Mouse (Mus musculus) T-helper 17 cell (primary cell): ENCODE measurements around the gene Plekhg3.

Experiments used
- in situ Hi-C, 2 experiments: fragments of 300-600 bp; cut with MboI, MseI; formaldehyde crosslinking; loops; 1 replicate in 1 of 2; 2 replicates in 1 of 2; pipeline ENCODE4 v1.15.1; 2025; ENCODE audit warnings: high pct_unique_total_duplicates in 2 of 2

Plekhg3 gene

GRCm38 (mm10) chr12:76524915-76525314 is 5.8 kb upstream of the Plekhg3 start:
- in situ Hi-C loops = no loop called here

GRCm38 (mm10) chr12:76527245-76527881 is 3.3 kb upstream of the Plekhg3 start:
- in situ Hi-C loops = no loop called here

DNA sequence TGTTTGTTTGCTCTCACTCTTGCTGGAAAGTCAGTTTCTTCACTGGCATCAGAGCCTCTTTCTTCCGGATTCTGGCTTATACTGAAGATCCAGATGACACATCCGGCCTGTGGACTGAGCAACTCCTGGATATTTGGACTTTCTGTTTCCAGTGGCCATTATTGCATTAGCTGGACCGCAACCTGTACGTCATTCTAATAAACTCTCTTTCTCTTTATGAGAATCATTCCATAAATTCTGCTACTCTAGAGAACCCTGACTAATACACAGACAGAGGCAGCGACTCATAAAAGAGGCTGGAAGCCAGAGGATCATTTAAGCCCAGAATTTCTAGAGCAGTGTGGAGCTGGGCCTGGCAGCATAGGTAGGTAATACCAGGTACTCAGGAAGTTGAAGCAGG is 1.9 kb upstream of the Plekhg3 start:
- in situ Hi-C loops = no loop called here

DNA sequence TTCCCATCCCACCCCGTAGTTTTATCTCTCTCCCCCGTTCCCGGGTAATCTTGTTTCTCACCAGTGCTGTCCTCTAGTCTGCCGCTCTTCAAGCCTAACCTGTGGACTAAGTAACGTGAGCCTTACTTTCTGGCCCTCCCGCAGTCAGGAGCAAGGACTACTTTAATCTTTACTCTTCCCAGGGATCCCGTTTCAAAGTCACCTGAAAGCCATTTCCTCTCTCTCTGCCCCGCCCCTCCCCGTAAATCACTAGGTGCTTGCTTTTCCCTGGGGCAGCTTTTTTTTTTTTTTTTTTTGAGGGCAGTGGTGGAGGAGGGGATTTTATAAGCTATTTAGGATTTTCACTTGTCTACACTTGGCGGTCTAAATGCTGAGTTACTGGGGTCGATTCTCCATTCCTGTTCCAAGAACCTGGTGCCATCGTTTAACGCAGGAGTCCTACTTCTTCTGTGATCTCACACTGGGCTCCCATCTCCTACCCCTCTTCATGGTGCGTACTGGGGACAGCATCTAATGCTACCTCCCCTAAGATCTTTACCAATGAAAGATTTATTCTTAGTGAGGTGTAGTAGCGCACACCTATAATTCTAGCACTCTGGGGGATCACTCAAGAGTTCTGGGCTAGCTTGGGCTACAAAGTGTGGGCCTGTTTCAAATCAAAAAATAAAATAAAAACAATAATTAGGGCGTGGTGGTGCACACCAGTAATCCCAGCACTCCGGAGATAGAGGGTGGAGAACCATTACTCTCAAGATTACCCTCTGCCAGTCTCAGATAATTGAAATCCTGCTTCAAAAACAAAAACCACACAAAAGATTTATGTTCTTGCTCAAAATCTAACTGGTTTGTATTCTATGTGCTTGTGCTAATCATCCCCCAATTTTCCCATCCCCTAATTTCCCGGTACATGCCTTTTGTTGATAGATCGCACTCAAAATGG is 1.6 kb downstream of the Plekhg3 start:
- in situ Hi-C loops = no loop called here

GRCm38 (mm10) chr12:76532926-76533376 is 2.3 kb downstream of the Plekhg3 start:
- in situ Hi-C loops = no loop called here

DNA sequence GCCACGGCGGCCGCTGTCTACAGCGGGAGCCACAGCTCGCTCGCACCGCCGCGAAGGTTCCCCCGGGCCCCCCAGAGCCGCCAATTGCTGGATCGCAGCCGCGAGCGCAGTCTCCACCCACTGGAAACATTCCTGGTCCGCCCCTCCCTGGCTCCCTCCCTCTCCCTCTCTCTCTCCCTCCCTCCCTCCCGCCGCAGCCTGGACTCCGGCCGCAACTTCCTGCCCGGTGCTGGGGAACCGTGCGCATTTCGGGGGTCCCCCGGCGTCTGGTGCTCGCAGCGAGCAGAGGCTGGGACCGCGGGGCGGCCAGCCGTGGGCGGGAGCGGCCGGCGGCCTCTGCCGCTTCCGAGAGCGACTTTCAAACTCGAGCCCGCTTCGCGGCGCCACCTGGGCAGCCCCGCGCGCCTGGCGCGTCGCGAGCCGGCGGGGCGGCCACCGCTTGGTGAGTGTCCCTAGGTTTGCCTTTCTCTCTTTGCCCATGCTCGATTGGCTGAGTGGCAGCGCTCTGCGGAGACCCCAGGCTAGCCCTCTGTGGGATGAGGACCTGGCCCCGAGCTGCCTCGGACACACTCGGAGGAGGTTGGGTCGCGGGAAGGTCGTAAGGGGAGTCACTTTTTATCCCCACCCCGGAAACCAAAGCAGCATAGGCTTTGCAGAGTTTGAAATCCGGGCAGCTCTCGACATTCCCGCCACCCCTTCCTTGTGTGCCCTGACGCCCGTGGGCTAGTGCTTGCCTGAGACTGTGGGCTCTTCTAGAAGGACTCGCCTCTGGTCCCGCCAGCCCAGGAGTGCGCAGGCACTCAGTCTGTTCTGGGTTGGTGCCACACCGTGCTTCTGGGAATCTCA is 2.9 kb downstream of the Plekhg3 start:
- in situ Hi-C loops = no loop called here

GRCm38 (mm10) chr12:76534233-76534632 is 3.5 kb downstream of the Plekhg3 start:
- in situ Hi-C loops = no loop called here

- in situ Hi-C loops = no loop called here
Observed at GRCm38 (mm10) chr12:76534641-76535283, 4.1 kb downstream of the Plekhg3 start.

DNA sequence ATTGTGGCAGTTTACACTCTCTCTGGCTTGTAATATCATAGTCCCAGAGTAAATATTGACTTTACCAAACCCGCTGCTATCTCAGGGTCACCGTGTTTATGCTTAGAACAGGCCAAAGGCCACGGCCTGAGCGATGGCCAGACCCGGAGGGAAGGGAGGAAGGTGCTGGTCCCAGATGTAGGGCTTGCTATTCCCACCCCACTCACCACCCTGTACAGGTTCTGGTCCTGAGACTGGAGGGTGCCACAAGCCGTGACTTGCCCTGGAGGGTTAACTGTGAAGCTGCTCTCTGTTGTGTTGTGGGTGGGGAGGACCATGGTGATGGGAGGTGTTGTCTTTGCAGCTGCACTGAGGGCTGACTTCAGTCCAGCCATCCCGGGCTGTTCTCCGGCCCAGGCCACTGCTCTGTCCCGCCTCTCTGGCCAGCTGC is 4.8 kb downstream of the Plekhg3 start:
- in situ Hi-C loops = no loop called here

GRCm38 (mm10) chr12:76536591-76537153 is 6.0 kb downstream of the Plekhg3 start:
- in situ Hi-C loops = no loop called here

DNA sequence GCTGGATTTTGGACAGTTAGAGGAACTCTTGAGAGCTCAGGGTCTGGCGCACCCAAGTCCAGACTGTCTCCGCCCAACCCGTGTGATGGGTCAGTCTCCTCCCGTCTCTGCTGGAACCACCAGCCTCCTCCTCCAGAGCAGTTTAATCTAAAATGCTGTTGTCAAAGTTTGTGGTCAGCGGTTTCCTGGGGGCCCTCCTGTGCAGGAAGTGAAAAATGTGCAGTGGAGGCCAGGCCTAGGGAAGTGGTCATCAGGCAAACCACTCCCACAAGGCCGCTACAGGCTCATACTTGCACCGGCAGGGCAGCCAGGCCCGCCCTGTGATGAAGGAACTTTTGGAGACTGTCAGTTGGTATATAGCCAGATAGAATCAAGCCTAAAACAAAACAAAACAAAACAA is 6.7 kb downstream of the Plekhg3 start:
- in situ Hi-C loops = no loop called here

GRCm38 (mm10) chr12:76540169-76540568 is 9.5 kb downstream of the Plekhg3 start:
- in situ Hi-C loops = no loop called here

DNA sequence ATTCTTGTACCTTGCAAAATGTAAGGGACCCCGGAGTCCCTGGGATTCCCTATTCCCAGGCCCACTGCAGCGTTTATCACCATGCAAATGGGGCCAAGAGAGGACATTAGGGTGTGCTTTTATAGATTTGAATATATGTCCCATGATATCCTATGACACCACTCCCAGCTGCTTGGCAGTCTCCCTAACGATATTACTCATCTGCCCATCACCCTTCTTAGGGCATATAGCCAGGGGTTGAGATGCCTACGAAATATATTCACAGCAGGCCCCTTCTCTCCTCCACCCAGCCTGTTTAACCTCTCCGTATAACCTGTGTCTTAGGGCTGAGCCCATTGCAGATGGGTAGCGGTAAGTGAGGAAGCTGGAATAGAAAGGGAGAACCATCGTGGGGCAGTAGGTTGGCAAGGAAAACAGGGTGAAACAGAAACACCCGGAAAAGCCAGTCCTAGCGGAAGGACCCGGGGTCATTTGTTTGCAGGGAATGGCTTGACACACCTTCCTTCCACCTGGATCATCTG is 10.1 kb downstream of the Plekhg3 start:
- in situ Hi-C loops = no loop called here

- in situ Hi-C loops = no loop called here
Observed at GRCm38 (mm10) chr12:76541475-76541874, 10.8 kb downstream of the Plekhg3 start.

- in situ Hi-C loops = no loop called here
Observed at GRCm38 (mm10) chr12:76541879-76542278, 11.2 kb downstream of the Plekhg3 start.

DNA sequence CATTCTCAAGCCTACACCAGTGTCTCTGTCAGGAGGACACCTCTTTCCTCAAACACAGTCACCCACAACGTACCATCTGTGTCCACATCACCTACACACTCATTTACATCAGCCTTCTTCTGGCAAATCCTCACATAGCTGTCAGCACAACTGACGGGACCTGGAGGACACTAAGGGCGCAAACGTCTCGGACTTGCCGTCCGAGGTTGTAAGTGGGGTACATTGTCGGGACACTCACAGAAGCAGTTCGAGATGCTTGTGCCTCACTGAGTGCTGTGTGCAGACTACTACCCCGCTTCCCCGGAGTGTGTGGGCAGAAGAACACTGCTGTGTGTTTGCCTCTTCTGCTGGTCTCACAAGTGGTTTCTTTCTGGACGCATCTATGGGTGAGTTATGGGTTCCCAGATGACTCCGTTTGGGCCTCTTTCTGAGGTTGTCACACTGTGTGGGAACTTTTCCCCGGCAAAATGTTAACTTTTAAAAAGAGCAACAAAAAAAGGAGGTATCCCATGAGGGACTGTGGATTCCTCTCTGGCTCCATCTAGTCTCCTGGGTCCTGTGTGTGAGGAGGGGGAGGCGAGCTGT is 15.2 kb downstream of the Plekhg3 start:
- in situ Hi-C loops = no loop called here

DNA sequence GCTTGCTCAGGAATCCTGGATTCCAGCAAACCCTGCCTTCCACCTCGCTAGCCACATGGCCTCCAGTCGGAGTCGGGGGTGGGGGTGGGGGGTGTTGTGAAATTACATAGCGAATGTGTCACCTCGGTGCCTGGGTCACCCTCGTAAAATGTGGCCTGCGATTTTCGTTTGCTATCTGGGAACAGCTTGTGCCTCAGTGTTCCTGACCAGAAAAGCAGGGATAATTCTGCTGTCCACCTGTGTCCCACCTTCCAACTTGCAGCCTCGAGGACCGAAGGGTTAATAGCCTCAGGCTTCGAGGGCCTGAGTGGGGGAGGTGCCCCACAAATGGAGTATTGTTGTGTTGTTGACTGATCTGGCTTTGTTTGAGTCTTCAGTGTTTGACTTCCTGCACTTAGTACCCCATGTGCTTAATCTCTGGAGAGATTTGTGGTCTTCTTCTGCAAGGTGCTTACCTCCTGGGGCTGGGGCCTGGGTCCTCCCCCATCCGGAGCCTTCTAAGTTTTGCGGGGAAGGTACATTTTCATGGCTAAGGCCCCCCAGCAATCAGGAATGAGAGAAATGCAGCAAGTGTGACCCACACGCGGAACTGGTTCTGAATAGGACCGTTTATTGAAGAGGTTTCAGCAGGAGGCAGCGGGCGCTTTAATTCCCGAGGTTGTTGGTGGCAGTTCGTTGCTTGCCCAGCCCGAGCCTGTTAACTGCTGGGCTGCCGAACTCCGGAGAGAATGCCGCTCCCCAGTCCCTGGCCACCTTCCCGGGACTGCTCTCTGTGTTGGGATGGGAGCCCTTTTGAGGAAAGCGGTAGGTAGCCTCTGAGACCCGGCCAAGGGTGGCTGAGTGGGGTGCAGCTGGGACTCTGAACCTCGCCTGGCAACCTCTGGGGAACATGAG is 15.9 kb downstream of the Plekhg3 start:
- in situ Hi-C loops = no loop called here

DNA sequence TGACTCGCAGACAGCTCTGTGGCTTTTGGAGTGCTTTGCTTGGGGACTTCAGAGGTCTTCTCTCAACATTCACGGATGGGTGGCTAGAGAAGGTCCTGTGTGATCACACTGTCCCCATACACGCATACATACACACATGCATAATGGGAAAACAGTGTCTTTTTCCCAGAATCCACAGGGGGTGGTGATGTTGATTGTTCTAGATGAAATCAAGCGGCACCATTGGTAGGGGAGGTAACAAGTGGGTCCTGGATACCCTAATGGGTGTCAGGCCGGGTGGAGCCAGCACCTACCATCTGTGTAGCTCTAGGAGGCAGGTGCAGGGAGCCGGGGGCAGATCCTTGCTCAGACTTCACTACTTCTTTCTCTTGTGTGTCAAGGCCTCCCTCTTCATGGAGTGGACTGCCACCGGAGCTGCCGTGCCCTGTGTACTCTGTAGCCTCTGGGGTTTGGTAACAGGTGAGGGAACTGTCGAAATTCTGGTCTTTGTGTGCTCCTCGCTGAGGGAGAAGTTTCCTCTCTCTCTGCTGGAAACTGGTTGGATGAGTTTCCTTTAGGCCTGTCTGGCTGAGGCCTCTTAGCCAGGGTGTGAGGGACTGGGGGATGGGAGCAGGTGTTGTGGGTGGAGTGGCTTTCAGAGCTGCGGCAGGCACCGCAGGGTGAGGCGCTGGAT is 16.9 kb downstream of the Plekhg3 start:
- in situ Hi-C loops = no loop called here

- in situ Hi-C loops = no loop called here
Observed at GRCm38 (mm10) chr12:76548082-76548423, 17.4 kb downstream of the Plekhg3 start.
